Mouse (Mus musculus): ENCODE results near the gene Usp1.
"Not testable (repeated sequence)": the region's sequence is repeated elsewhere in the genome, so short reads cannot be mapped to it uniquely, and the experiment has no call there.

Gene Usp1

GRCm38 (mm10) chr4:98923568-98924070 is at the start of gene Usp1:
Usp1 (plus strand) TSS chr4:98923810.
- peak; percentile 42 for DNase-seq (ENCODE audit: low read depth, low spot score)

GRCm38 (mm10) chr4:98882706-98883105 is 40.9 kb upstream of the Usp1 start:
- DNase-seq (ENCODE audit: low read depth, low spot score) = no peak

DNA sequence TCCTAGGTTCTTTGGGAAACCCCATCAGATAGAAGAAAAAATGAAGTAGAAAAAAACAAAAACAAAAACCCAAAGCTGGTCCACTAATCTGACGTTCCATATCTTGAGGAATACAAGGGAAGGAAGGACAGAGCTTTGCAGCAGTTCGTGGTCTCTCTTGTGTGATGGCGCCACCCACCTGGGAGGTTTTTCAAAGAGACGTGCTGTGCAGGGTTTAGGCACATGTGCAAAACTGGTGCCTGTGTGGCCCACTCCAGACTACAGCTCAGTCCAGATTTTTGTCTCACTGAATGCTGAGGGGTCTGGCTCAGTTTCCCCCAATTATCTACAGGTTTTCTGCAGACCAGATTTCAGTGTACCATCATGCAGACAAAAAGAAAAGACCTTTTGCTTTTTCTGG is 37.2 kb upstream of the Usp1 start:
- no peak for DNase-seq (ENCODE audit: low read depth, low spot score)

- peak; percentile 42 for DNase-seq (ENCODE audit: low read depth, low spot score)
Measured at GRCm38 (mm10) chr4:98887148-98887547, 36.5 kb upstream of the Usp1 start.

DNA sequence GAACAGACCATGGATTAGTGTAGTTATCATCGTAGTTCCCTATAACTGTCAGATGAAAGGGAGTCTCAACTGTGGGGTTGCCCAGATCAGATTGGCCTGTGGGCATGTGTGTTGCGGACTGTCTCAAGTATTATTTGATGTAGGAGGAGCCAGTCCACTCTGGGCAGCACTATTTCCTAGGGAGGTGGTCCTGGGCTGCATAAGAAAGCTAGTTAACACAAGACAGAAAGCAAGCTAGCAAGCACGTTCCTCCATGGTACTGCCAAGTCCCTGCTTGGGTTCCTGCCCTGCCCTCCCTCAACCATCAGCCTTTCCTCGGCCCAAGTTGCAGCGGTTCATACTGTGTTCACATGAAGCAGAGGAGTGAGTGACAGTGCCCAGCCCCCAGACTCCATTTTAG is 13.4 kb upstream of the Usp1 start:
- no peak for DNase-seq (ENCODE audit: low read depth, low spot score)

- DNase-seq (ENCODE audit: low read depth, low spot score) = no peak
Measured at GRCm38 (mm10) chr4:98917724-98918123, 5.9 kb upstream of the Usp1 start.

DNA sequence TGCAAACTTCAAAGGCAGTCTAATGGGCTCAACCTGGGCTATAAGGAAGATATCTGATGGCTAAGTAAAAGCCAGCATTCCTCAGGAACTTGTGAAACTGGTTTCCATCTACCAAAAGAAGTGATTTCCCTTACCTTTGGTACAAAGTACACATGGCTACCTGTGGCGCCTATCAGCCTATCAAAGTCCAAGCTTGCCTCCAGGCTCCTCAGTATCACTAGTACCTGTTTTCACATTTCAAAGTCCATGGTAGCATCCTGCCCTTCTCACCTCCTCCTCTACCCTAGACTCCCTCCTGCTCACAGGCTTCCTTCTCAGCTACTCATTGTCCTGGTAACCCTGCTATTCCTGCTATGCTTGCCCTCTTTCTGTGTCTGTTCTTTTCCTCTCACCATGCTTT is 5.4 kb upstream of the Usp1 start:
- no peak for DNase-seq (ENCODE audit: low read depth, low spot score)

DNA sequence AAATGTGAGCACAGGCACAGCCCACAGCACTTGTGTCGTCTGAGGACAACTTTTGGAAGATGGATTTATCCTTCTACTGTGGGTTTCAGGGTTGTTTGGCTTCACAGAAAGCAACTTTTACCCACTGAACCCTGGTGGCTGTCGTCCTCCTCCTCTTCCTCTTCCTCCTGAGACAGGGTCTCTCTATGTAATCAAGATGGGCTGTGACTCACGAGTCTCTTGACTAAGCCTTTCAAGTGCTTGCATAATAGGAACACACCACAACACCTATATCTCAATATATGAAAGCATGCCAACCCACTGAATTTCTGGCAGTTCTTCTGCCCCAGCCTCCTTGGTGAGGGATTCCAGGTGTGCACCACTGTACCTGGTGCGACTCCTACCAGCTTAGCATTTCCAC is 2.7 kb upstream of the Usp1 start:
- DNase-seq (ENCODE audit: low read depth, low spot score) = no peak

GRCm38 (mm10) chr4:98922061-98922642 is 1.5 kb upstream of the Usp1 start:
- no peak for DNase-seq (ENCODE audit: low read depth, low spot score)

- peak; percentile 86 for DNase-seq (ENCODE audit: low read depth, low spot score)
Measured at GRCm38 (mm10) chr4:98922643-98923567, 705 bp upstream of the Usp1 start.

DNA sequence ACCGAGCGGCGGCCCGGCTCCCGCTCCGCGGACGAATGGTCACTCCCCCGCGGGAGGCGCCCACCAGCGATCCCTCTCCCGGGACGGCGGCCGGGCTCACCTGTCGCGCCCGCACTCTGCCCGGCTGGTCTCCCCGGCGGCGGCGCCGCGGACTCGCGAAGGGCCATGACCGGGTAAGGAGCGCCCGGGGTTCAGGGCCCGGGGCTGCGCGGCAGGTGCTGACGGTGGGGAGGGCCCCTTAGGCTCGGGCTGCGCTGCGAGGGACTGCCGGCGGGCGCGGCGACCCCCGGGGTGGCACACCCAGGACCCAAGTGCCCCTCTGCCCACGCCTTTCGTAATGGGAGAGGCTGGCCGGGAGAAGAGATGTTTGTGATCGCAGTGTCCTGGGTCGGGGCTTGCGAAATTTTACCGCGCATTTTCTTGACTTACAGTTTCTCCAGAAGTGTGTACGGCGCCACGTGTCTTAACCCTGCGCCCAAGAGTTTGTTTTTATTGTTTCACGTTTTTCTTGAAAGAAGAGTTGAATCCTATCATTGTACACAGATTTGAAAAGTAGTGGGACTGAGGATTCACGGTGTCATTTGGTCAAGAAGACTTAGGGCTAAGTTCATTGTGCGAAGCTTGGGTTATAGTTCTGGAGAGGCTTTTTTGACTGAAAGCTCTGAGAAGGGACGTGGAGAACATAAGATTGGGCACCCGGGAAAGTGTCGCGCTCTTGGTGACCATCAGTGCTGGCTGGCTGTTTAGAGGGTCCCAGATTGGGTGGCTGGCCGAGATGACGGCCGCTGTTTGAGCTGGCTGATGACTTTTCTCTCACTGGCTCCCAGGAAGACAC is 678 bp downstream of the Usp1 start:
- DNase-seq (ENCODE audit: low read depth, low spot score) = no peak

- DNase-seq (ENCODE audit: low read depth, low spot score) = no peak
Measured at GRCm38 (mm10) chr4:98924906-98925178, 1.2 kb downstream of the Usp1 start.

GRCm38 (mm10) chr4:98925250-98925781 is 1.7 kb downstream of the Usp1 start:
- DNase-seq (ENCODE audit: low read depth, low spot score) = no peak

GRCm38 (mm10) chr4:98936036-98936435 is 12.4 kb downstream of the Usp1 start:
- no peak for DNase-seq (ENCODE audit: low read depth, low spot score)

GRCm38 (mm10) chr4:98938210-98938609 is 14.6 kb downstream of the Usp1 start:
- DNase-seq (ENCODE audit: low read depth, low spot score) = not testable (repeated sequence)

DNA sequence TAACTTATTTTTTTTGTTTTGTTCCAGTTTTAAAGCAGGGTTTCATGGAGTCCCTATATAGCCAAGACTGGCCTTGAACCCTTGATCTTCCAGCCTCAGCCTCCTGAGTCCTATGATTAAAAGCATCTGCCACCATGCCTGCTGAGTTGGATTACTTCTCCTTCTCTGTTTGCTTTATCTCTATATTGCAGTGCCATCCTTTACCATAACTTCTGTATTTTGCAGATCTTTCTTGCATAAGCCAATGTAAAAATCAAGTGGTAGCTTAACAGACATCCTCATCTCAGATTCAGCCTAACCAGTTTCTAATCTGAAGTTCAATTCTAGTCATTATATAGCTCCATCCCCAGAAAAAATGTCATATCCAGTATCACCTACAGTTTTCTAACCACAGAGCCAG is 27.0 kb downstream of the Usp1 start:
- no peak for DNase-seq (ENCODE audit: low read depth, low spot score)

- no peak for DNase-seq (ENCODE audit: low read depth, low spot score)
Measured at GRCm38 (mm10) chr4:98955986-98956385, 32.4 kb downstream of the Usp1 start.

DNA sequence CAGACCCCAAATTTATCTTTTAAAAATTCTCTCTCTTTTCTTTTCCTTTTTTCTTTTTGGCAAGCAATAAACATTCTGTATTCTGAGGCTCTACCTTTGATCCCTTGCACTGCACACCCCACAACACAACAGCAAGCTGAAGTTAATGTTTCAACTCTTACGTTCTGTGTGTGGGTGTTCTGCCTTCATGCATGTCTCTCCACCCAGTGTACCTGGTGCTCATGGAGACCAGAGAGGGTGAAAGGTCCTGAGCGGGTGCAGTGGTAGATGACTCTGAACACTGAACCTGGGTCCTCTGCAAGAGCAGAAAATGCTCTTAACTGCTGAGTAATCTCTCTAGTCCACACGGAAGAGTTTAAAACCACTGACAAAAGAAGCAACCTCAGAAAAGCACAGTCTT is 36.6 kb downstream of the Usp1 start:
- no peak for DNase-seq (ENCODE audit: low read depth, low spot score)

GRCm38 (mm10) chr4:98969946-98970345 is 46.3 kb downstream of the Usp1 start:
- DNase-seq (ENCODE audit: low read depth, low spot score) = no peak

DNA sequence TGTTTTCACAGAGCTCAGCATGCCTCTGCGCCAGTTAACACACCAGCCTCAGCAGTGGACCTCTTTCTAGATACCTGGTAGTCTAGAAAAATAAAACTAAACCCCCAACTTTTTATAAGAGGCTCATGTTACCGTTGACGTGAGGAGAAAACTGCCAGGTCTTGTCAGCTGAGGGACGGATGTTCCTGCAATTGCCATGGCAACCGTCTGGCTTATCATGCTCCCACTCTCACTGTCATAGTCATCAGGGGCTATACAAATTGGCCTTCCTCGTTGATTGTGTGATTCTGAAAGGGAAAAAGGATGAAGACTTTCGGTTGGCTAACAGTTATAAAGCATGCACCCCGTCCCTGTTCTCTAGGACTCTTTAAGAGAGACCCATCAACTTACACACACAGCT is 52.1 kb downstream of the Usp1 start:
- DNase-seq (ENCODE audit: low read depth, low spot score) = no peak

DNA sequence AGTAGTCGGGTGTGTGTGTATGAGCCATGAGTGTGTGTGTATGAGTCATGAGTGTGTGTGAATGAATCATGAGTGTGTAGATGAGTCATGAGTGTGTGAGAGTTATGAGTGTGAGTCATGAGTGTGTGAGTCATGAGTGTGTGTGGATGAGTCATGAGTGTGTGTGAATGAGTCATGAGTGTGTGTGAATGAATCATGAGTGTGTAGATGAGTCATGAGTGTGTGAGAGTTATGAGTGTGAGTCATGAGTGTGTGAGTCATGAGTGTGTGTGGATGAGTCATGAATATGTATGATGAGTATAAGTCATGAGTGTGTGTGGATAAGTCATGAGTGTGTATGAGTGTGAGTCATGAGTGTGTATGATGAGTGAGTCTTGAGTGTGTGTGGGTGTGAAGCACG is 54.7 kb downstream of the Usp1 start:
- DNase-seq (ENCODE audit: low read depth, low spot score) = not testable (repeated sequence)

GRCm38 (mm10) chr4:98978693-98979092 is 55.1 kb downstream of the Usp1 start:
- no peak for DNase-seq (ENCODE audit: low read depth, low spot score)

Measured in retina, adult 2 months (tissue).